Mouse (Mus musculus) spleen, adult 10 weeks (tissue): ENCODE measurements around the gene Fkbp5. TPM values are rescaled to one million over a fixed set of nuclear protein-coding genes. Genes with fewer than 3 reads are reported as not detected.

Source experiments
- polyA plus RNA-seq: library from polyadenylated mRNA; stranded (reverse); fragments of 350-450 nt; fragmentation: Illumina TruSeq; extraction: RNeasy Lipid Tissue Mini Kit (QIAGEN cat#74804); gene quantifications from one replicate; pipeline ENCODE4 v1.2.3, GENCODE M21; 2015; ENCODE audit warnings: low replicate concordance; ENCODE audit not compliant: insufficient read depth

Fkbp5 gene
- 51.8 TPM for polyA plus RNA-seq

GRCm38 (mm10) chr17:28517441-28517955 lies at the start of gene Fkbp5:
Fkbp5 (minus strand) TSS chr17:28517527.

GRCm38 (mm10) chr17:28560598-28560997 lies 43.3 kb upstream of the Fkbp5 start, which contains the start of gene Clps:
Clps (minus strand) TSS chr17:28560766.

GRCm38 (mm10) chr17:28549111-28549510 lies 31.8 kb upstream of the Fkbp5 start, which contains the start of gene Clpsl2:
Clpsl2 (plus strand) TSS chr17:28549411.

GRCm38 (mm10) chr17:28530506-28530905 lies 13.2 kb upstream of the Fkbp5 start, which contains the start of gene Armc12:
Armc12 (plus strand) TSS chr17:28530806.

GRCm38 (mm10) chr17:28365122-28365521 lies 152.2 kb downstream of the Fkbp5 start, which contains the start of gene Tulp1:
Tulp1 (minus strand) TSS chr17:28365222.

GRCm38 (mm10) chr17:28350466-28351352 lies 166.6 kb downstream of the Fkbp5 start, which contains the start of gene Tead3:
Tead3 (minus strand) TSS chr17:28350817.

Other genes with a start within 250 kb of the Fkbp5 start
- 7.9 TPM for gene Fance, start 204.0 kb downstream of the Fkbp5 start, polyA plus RNA-seq
- 1,390 TPM for gene Rpl10a, start 189.1 kb downstream of the Fkbp5 start, polyA plus RNA-seq
- 1.7 TPM for gene Tead3, start 166.7 kb downstream of the Fkbp5 start, polyA plus RNA-seq
- gene Tulp1, start 152.3 kb downstream of the Fkbp5 start, polyA plus RNA-seq: not detected
- gene Armc12, start 13.3 kb upstream of the Fkbp5 start, polyA plus RNA-seq: 0.37 TPM
- gene Clpsl2, start 31.9 kb upstream of the Fkbp5 start, polyA plus RNA-seq: not detected
- gene Clps, start 43.2 kb upstream of the Fkbp5 start, polyA plus RNA-seq: 5.0 TPM
- not detected for gene Lhfpl5, start 58.1 kb upstream of the Fkbp5 start, polyA plus RNA-seq
- gene Srpk1, start 105.2 kb upstream of the Fkbp5 start, polyA plus RNA-seq: 186 TPM
- 0.84 TPM for gene Slc26a8, start 172.7 kb upstream of the Fkbp5 start, polyA plus RNA-seq
- 178 TPM for gene Mapk14, start 173.8 kb upstream of the Fkbp5 start, polyA plus RNA-seq
- 3.3 TPM for gene AC170998.1, start 208.6 kb upstream of the Fkbp5 start, polyA plus RNA-seq